Mouse (Mus musculus) cerebellum, postnatal 10 days (tissue): ENCODE measurements around the gene Jph4.

Experiments used
- DNase-seq, 2 experiments: peaks; one replicate each; pipeline ENCODE4 v3.0.0; 2021; ENCODE audit warnings: mixed read lengths in 2 of 2

The Jph4 gene

DNA sequence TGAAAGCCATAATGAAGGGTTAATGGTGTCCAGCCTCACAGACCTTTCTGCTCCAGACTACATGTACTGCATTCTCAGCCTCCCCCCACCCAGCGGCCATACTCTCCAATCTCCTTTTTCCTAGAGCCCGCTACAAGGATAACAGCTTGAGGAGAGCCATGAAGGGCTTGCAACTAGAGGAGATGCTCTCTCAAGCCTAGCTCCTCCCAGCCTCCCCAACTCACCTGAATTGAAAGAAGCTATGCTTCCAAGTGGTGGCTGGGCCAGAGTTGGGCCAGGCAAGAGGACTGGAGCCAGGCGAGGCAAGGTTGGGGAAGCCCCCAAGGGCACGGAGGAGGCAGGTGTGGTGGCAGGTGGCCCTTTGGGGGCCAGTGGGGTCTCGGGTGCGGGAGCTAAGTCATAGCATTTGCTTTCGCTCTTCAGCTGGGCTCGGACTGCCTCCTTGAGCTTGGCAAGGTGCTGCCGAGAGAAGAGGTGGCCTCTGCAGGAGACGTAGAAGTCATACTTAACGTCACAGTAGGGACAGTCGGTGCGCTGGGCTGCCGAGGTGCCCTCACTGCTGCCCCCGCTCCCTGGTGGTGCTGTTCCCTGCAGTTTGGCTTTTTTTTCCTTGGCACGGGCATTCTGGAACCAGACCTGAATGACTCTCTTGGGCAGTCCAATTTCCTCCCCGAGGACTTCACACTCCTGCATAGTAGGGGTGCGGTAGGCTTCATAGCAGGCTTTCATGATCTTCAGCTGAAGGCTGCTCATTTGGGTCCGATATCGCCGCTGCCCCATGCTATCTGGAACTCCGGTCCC lies 53.0 kb downstream of the Jph4 start:
- DNase-seq, result peak in 1 of 2 experiments; percentile 59

DNA sequence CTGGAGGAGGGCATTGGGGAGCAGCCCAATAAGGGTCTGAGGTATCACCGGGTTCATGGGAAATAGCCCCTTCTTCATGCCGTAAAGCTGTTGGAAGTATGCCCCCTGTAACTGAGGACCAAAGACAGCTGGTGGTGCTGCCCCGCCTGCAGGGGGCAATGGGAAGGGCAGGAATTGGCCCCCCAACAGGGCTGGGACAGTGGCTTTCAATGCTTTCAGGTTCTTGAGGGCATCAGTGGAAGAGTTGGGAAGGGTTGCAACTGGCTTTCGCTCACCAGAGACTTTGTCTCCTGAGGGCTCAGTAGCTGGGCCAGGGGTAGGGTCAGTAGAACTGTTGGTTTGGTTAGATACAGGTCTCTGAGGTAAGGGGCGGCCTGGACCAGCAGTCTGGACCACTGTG lies 53.6 kb downstream of the Jph4 start:
- no peak for DNase-seq

DNA sequence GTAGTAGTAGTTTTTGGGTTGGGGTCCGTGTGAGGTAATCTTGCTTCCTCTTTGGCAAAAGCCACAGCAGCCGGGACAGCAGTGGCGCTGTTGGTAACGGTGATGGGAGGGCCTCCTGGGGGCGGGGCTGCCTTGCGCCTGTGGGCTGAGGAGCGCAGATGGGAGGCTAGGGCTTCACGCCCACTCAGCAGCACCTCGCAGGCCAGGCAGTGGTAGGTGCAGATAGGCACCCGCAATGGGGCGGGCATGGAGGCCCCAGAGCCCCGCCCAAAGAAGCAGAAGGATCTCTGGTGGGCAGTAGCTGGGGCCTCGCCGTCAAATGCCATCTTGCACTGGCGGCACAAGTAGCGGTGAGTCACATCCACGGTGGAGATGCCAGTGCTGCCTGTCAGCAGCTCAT lies 54.1 kb downstream of the Jph4 start:
- peak; percentile 83 to 88 for DNase-seq

DNA sequence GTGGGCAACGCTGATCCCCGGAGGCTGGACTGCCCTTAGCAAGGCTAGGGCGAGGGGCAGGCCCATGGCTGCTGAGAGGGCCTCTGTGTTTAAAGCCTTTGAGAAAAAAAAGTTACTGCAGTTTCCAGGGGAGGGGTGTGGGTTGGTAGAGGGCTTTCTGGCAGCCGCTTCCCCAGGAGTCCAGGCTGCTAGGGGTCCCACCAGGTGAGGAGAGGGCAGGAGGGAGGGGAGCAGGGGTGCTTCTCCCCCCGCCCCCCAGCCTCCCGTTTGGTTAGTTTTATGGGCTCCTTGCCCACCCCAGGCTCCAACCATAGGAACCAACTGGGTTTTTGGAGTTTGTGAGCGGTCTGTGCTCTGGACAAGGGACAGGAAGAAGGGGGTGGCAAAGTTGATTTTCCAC lies 54.9 kb downstream of the Jph4 start:
- peak in 1 of 2 experiments; percentile 43 for DNase-seq

DNA sequence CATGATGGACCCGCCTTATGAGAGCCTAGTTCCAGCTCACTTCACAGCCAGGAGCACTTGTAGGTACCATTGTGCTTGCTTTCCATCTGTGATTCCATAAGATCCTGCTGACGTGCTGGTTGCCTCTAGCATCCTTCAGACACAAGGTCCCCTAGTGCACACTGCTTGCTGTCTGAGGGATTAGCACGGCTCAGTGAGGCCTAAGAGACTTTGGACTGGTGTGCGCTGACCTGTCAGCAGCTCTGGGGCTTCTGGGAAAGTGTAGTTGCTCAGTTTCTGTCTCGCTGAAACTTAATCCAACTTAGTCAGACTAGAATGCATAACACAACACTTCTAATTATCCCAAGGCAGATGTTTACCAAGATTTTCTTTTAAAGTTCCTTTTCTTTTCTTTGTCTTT lies 56.8 kb downstream of the Jph4 start:
- peak in 1 of 2 experiments; percentile 28 for DNase-seq

DNA sequence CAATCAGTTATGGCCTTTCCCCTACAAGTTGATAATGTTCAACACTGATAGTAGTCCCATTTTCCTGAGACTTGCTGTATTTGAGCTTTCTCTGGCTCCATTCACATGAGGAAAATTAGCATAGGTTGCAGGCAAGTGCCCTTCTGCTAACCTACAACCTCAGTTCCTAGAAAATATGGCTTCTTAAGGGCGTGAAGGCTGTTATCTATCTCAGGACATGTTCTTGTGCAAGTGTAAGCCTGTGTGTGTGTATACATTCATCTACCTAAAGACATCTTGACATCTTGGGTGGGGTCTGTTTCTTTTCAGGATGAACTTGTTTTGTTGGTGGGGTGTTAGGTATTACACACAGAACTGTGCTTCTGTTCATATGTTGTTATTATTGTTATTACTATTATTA lies 57.7 kb downstream of the Jph4 start:
- no peak for DNase-seq
